Mouse (Mus musculus) kidney, adult 2 months (tissue): Measurements from ENCODE around the gene Galnt9.

Source experiments
- CTCF ChIP-seq: fragments of 200-500 bp; conservative IDR thresholded peaks from 2 replicates; pipeline ENCODE4 v1.5.1; 2011; ENCODE audit warnings: low read depth, mild to moderate bottlenecking, control low read depth, low read length, moderate library complexity, mixed read lengths; ENCODE audit not compliant: insufficient read depth, insufficient read length
- POLR2A ChIP-seq: fragments of 200-500 bp; IDR thresholded peaks from one replicate; pipeline ENCODE4 v1.6.1; 2011; ENCODE audit warnings: low read depth, low read length, control low read depth

- no peak for TF ChIP-seq CTCF
- no peak for TF ChIP-seq POLR2A
Observed at GRCm38 (mm10) chr5:110595341-110595740, 51.2 kb downstream of the Galnt9 start.
